Mouse (Mus musculus) forebrain, embryonic 13.5 days (tissue): ENCODE measurements around the gene Wwc2. TPM values are rescaled to one million over a fixed set of nuclear protein-coding genes. Genes with fewer than 3 reads are reported as not detected.

Experiments
- ATAC-seq: fragments of 200-750 bp; cut with Nextera tagmentation; 2 replicates; pipeline ENCODE4 v1.8.0; 2017
- H3K27ac ChIP-seq: fragments of 300-500 bp; sonication (generic); 2 replicates; pipeline ENCODE4 v1.5.1; 2015; ENCODE audit warnings: inconsistent platforms, mild to moderate bottlenecking, moderate library complexity
- H3K27me3 ChIP-seq: fragments of 300-500 bp; sonication (generic); 2 replicates; pipeline ENCODE4 v1.6.1; 2015; ENCODE audit warnings: mild to moderate bottlenecking, inconsistent platforms
- H3K36me3 ChIP-seq: fragments of 300-500 bp; sonication (generic); 2 replicates; pipeline ENCODE4 v1.6.1; 2015; ENCODE audit warnings: mild to moderate bottlenecking, inconsistent platforms; ENCODE audit not compliant: poor library complexity, severe bottlenecking
- H3K4me1 ChIP-seq: fragments of 300-500 bp; sonication (generic); 2 replicates; pipeline ENCODE4 v1.6.1; 2015; ENCODE audit warnings: inconsistent platforms
- H3K4me2 ChIP-seq: fragments of 300-500 bp; sonication (generic); 2 replicates; pipeline ENCODE4 v1.6.1; 2015; ENCODE audit warnings: inconsistent platforms, mild to moderate bottlenecking, moderate library complexity
- H3K4me3 ChIP-seq: fragments of 300-500 bp; sonication (generic); 2 replicates; pipeline ENCODE4 v1.5.1; 2015; ENCODE audit warnings: mild to moderate bottlenecking, inconsistent platforms
- H3K9ac ChIP-seq: fragments of 300-500 bp; sonication (generic); 2 replicates; pipeline ENCODE4 v1.6.1; 2015; ENCODE audit warnings: mild to moderate bottlenecking, inconsistent platforms
- H3K9me3 ChIP-seq: fragments of 300-500 bp; sonication (generic); replicated peaks from 2 replicates; pipeline ENCODE4 v1.6.1; 2016; ENCODE audit warnings: inconsistent platforms
- WGBS: fragments of 180-500 bp; shearing (Covaris S2); methylation state at CpG from one replicate; pipeline ENCODE4 v1.1.7; 2015; 5-methylcytosine and 5-hydroxymethylcytosine counted together
- polyA plus RNA-seq: library from polyadenylated mRNA; unstranded; fragments of >200 nt; fragmentation: Nextera tagmentation; extraction: Ambion mirVana; gene quantifications from 2 replicates; pipeline ENCODE4 v1.2.1, GENCODE M21; 2015

Gene Wwc2
- polyA plus RNA-seq, 1 experiment from 2014 or later = 3.5 TPM

DNA sequence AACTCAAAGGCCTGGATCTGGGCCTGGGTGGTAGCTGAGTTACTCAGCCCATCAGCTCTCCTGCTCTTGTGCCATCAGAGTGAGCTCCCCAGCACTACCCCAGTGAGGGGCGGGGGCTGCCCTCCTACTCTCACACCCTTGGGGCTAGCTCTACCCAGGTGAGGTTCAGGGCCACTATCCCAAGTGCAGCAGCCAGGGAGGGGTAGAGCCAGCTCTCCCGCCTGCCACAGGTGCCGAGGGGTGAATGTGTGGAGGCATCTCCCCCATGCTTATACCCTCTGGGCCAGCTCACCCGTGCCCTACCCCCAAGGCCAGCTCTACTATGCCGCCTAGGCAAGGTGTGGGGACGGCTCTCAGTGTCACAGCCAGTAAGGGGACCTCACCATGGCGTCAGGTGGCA lies 75.8 kb downstream of the Wwc2 start:
- H3K4me1 ChIP-seq = no peaks in the 10 kb centered on the region
- no peaks in the 10 kb centered on the region for H3K27me3 ChIP-seq
- H3K4me2 ChIP-seq = no peak overlapping the region
- no peak overlapping the region for H3K9ac ChIP-seq
- H3K27ac ChIP-seq = no peak overlapping the region
- H3K4me3 ChIP-seq = no peak overlapping the region
- H3K9me3 ChIP-seq = 0 out of 2 replicates have a peak, but pooled peaks cover under 1% of the 10 kb centered on the region
- ATAC-seq = no peak
- WGBS = 92% methylated on average over 7 of the region's 7 CpGs
- H3K36me3 ChIP-seq = 0 out of 2 replicates have a peak, but pooled peaks cover 2% of the 10 kb centered on the region

- Histone ChIP-seq H3K27me3 (no peaks in the 10 kb centered on the region), H3K36me3 (no peaks in the 10 kb centered on the region), H3K27ac (no peak overlapping the region), H3K9me3 (peaks cover 7% of the 10 kb centered on the region; the same call in 1 of the 2 replicates), H3K4me2 (no peak overlapping the region), H3K9ac (no peak overlapping the region), H3K4me1 (no peaks in the 10 kb centered on the region), H3K4me3 (no peak overlapping the region)
- no peak for ATAC-seq
- WGBS = 87% methylated on average over 8 of the region's 8 CpGs
These were observed 76.6 kb downstream of the Wwc2 start for GRCm38 (mm10) chr8:47914161-47914560.

- no peak overlapping the region for H3K27ac ChIP-seq
- no peak overlapping the region for H3K9ac ChIP-seq
- H3K4me2 ChIP-seq = no peak overlapping the region
- no peaks in the 10 kb centered on the region for H3K36me3 ChIP-seq
- H3K9me3 ChIP-seq = peaks cover 7% of the 10 kb centered on the region; the same call in 1 of the 2 replicates
- ATAC-seq = no peak
- no peaks in the 10 kb centered on the region for H3K4me1 ChIP-seq
- H3K4me3 ChIP-seq = no peak overlapping the region
- WGBS = 81% methylated on average over 9 of the region's 9 CpGs
- no peaks in the 10 kb centered on the region for H3K27me3 ChIP-seq
These were observed 77.1 kb downstream of the Wwc2 start for GRCm38 (mm10) chr8:47913621-47914020.

- no peak overlapping the region for H3K4me3 ChIP-seq
- H3K9me3 ChIP-seq = peaks cover 7% of the 10 kb centered on the region; the same call in 1 of the 2 replicates
- no peaks in the 10 kb centered on the region for H3K27me3 ChIP-seq
- 98% methylated on average over 11 of the region's 11 CpGs for WGBS
- H3K27ac ChIP-seq = no peak overlapping the region
- no peaks in the 10 kb centered on the region for H3K36me3 ChIP-seq
- H3K4me1 ChIP-seq = no peaks in the 10 kb centered on the region
- no peak for ATAC-seq
- H3K9ac ChIP-seq = no peak overlapping the region
- no peak overlapping the region for H3K4me2 ChIP-seq
These were observed 81.0 kb downstream of the Wwc2 start for GRCm38 (mm10) chr8:47909681-47910080.

DNA sequence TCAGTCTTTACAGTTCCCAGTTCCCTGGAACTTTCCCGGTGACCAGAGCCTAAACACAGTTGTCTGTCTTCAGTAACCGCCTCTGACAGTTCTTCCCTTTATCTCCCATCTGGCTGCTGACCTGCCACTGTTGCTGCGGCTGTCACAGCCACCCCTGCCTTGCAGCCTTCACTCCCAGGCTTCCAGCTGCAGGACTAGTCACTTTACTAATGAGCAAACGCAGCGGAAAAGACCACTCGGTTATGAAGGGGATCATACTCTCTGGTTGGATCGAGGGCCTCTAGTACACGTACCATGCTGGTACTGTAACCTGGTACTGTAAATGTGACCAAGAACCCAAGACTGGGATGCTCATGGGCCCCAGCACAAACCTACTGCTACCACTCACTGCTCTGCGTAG lies 83.7 kb downstream of the Wwc2 start:
- no peak overlapping the region for H3K4me2 ChIP-seq
- H3K27me3 ChIP-seq = no peaks in the 10 kb centered on the region
- ATAC-seq = no peak
- H3K9me3 ChIP-seq = peaks cover 7% of the 10 kb centered on the region; the same call in 1 of the 2 replicates
- no peak overlapping the region for H3K27ac ChIP-seq
- H3K4me3 ChIP-seq = no peak overlapping the region
- no peak overlapping the region for H3K9ac ChIP-seq
- H3K4me1 ChIP-seq = no peaks in the 10 kb centered on the region
- WGBS = 84% methylated on average over 9 of the region's 9 CpGs
- no peaks in the 10 kb centered on the region for H3K36me3 ChIP-seq

GRCm38 (mm10) chr8:47906142-47906541 lies 84.6 kb downstream of the Wwc2 start:
- Histone ChIP-seq H3K9me3 (peaks cover 7% of the 10 kb centered on the region; the same call in 1 of the 2 replicates), H3K27ac (no peak overlapping the region), H3K36me3 (no peaks in the 10 kb centered on the region), H3K4me3 (no peak overlapping the region), H3K4me2 (no peak overlapping the region), H3K4me1 (no peaks in the 10 kb centered on the region), H3K27me3 (no peaks in the 10 kb centered on the region), H3K9ac (no peak overlapping the region)
- WGBS = 95% methylated on average over 9 of the region's 9 CpGs
- ATAC-seq = no peak

DNA sequence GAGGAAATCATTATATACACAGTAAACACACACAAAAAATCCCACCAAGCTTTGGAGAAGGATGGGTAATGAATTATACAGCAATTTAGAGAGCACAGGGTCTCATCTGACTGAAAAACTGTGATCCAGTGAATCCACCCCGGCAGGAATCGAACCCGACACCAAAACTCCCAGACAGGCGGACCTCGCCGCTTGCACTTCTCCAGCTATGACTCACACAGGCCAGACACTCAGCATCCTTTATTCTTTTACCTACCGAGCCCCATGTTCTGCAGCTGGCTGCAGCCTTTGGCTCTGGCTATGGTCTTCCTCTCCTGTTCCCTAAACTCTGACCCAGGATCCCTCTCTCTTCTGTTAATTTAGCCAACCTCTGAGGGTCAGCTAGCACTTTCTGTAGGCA lies 85.5 kb downstream of the Wwc2 start:
- H3K4me3 ChIP-seq = no peak overlapping the region
- no peaks in the 10 kb centered on the region for H3K36me3 ChIP-seq
- 96% methylated on average over 7 of the region's 7 CpGs for WGBS
- H3K27me3 ChIP-seq = no peaks in the 10 kb centered on the region
- no peak for ATAC-seq
- H3K9ac ChIP-seq = no peak overlapping the region
- H3K9me3 ChIP-seq = peaks cover 7% of the 10 kb centered on the region; the same call in 1 of the 2 replicates
- H3K27ac ChIP-seq = no peak overlapping the region
- no peak overlapping the region for H3K4me2 ChIP-seq
- no peaks in the 10 kb centered on the region for H3K4me1 ChIP-seq

DNA sequence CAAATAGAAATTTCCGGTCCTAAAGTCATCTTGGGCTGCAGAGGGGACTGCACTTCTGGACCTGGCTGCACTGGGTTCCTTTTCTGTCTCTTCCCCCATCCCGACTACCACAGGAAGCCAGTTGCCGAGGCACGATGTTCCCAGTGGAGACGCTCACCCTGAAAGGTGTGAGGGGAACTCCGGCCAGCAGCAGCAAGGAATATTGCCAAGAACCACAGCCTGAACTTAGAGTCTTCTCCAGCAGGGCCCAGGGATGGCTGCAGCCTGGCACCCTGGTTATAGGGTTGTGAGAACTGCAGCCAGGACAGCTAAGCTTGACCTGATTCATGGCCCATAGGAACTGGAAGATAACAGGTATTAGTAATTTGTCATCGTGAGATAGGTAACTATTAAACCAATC lies 86.7 kb downstream of the Wwc2 start:
- H3K36me3 ChIP-seq = no peaks in the 10 kb centered on the region
- 89% methylated on average over 7 of the region's 7 CpGs for WGBS
- H3K27me3 ChIP-seq = no peaks in the 10 kb centered on the region
- no peaks in the 10 kb centered on the region for H3K4me1 ChIP-seq
- no peak for ATAC-seq
- H3K9ac ChIP-seq = no peak overlapping the region
- no peak overlapping the region for H3K4me2 ChIP-seq
- H3K4me3 ChIP-seq = no peak overlapping the region
- no peak overlapping the region for H3K27ac ChIP-seq
- no peaks in the 10 kb centered on the region for H3K9me3 ChIP-seq

GRCm38 (mm10) chr8:47902704-47903103 lies 88.0 kb downstream of the Wwc2 start:
- 93% methylated on average over 3 of the region's 3 CpGs for WGBS
- H3K36me3 ChIP-seq = no peaks in the 10 kb centered on the region
- H3K27ac ChIP-seq = no peak overlapping the region
- H3K4me2 ChIP-seq = no peak overlapping the region
- H3K9me3 ChIP-seq = no peaks in the 10 kb centered on the region
- no peak overlapping the region for H3K9ac ChIP-seq
- H3K4me1 ChIP-seq = no peaks in the 10 kb centered on the region
- no peak for ATAC-seq
- H3K27me3 ChIP-seq = no peaks in the 10 kb centered on the region
- H3K4me3 ChIP-seq = no peak overlapping the region

DNA sequence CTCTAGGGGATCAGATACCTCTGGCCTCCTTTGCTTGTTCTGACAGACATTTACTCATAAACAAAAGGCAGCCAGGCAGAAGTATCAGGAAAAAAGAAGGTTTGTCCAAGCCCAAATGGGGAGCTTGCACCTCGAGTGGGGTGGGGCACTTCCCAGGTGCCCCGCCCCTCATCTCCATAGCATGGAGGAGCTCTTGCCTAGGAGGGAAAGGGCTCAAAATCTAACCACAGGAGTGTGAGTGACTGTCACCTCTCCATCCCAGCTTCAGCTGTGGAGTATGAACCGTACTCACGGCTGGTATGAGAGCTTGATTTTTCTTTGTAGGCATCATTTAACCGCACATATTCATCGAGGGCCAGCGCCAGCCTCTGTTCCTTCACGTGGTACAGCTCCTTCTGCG lies 90.4 kb downstream of the Wwc2 start:
- H3K4me3 ChIP-seq = no peak overlapping the region
- no peaks in the 10 kb centered on the region for H3K9me3 ChIP-seq
- no peak overlapping the region for H3K27ac ChIP-seq
- H3K27me3 ChIP-seq = no peaks in the 10 kb centered on the region
- H3K4me1 ChIP-seq = no peaks in the 10 kb centered on the region
- ATAC-seq = no peak
- 96% methylated on average over 9 of the region's 9 CpGs for WGBS
- H3K4me2 ChIP-seq = no peak overlapping the region
- no peaks in the 10 kb centered on the region for H3K36me3 ChIP-seq
- H3K9ac ChIP-seq = no peak overlapping the region

GRCm38 (mm10) chr8:47899891-47900290 lies 90.8 kb downstream of the Wwc2 start:
- Histone ChIP-seq H3K9me3 (no peaks in the 10 kb centered on the region), H3K27ac (no peak overlapping the region), H3K36me3 (no peaks in the 10 kb centered on the region), H3K27me3 (no peaks in the 10 kb centered on the region), H3K4me1 (no peaks in the 10 kb centered on the region), H3K9ac (no peak overlapping the region), H3K4me3 (no peak overlapping the region), H3K4me2 (no peak overlapping the region)
- no peak for ATAC-seq
- 87% methylated on average over 3 of the region's 3 CpGs for WGBS

- H3K4me1 ChIP-seq = peaks cover 13% of the 10 kb centered on the region; the same call in 1 of the 2 replicates
- H3K36me3 ChIP-seq = no peaks in the 10 kb centered on the region
- H3K27ac ChIP-seq = no peak overlapping the region
- no peak overlapping the region for H3K9ac ChIP-seq
- H3K4me2 ChIP-seq = no peak overlapping the region
- no peak for ATAC-seq
- 92% methylated on average over 3 of the region's 3 CpGs for WGBS
- no peaks in the 10 kb centered on the region for H3K9me3 ChIP-seq
- H3K27me3 ChIP-seq = no peaks in the 10 kb centered on the region
- no peak overlapping the region for H3K4me3 ChIP-seq
These were observed 98.3 kb downstream of the Wwc2 start for GRCm38 (mm10) chr8:47892419-47892818.

DNA sequence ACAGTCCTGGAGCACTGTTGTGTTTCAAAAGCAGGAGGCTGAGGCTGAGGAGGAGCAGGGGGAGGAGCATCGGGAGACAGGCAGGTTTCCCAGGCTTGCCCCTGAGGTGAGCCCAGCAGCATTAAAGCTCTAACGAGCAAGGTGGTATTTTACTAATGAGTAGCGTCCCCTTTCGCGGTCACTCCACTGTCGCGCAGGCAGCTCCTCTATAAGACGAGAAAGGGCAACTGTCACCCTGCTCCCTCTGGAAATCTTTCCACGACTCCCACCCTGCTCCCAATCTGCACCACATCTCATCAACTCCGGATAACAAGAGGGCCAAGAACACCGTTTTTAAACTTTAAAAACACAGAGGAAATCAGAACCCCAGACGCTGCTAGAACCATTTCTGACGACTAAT lies 99.1 kb downstream of the Wwc2 start:
- H3K27me3 ChIP-seq = no peaks in the 10 kb centered on the region
- H3K9me3 ChIP-seq = no peaks in the 10 kb centered on the region
- H3K4me3 ChIP-seq = no peak overlapping the region
- H3K4me1 ChIP-seq = peaks cover 13% of the 10 kb centered on the region; the same call in 1 of the 2 replicates
- H3K27ac ChIP-seq = no peak overlapping the region
- H3K4me2 ChIP-seq = no peak overlapping the region
- ATAC-seq = no peak
- 44% methylated on average over 13 of the region's 13 CpGs for WGBS
- H3K9ac ChIP-seq = no peak overlapping the region; the same call in 1 of the 2 replicates
- H3K36me3 ChIP-seq = no peaks in the 10 kb centered on the region
